Mouse (Mus musculus) E14TG2a.4 (cell line): ENCODE results near the gene Clstn1.
"Not testable (repeated sequence)": the region's sequence is repeated elsewhere in the genome, so short reads cannot be mapped to it uniquely, and the experiment has no call there.

Experiments used
- H3K27me3 ChIP-seq: 2 replicates; pipeline ENCODE4 v1.6.1; 2014; ENCODE audit warnings: low read length, control low read depth; ENCODE audit not compliant: insufficient read depth
- H3K36me3 ChIP-seq: 2 replicates; pipeline ENCODE4 v1.6.1; 2014; ENCODE audit warnings: low read length, control low read depth; ENCODE audit not compliant: insufficient read depth
- H3K4me1 ChIP-seq: replicated peaks from 2 replicates; pipeline ENCODE4 v1.6.1; 2014; ENCODE audit warnings: low read depth, low read length, control low read depth
- H3K4me3 ChIP-seq: replicated peaks from 2 replicates; pipeline ENCODE4 v1.5.1; 2014; ENCODE audit warnings: mild to moderate bottlenecking, low read length
- H3K9me3 ChIP-seq: 2 replicates; pipeline ENCODE4 v1.6.1; 2014; ENCODE audit warnings: low read length, control low read depth
- CTCF ChIP-seq: conservative IDR thresholded peaks from 2 replicates; pipeline ENCODE4 v1.5.1; 2014; ENCODE audit warnings: low read length
- NANOG ChIP-seq: IDR thresholded peaks from 2 replicates; pipeline ENCODE4 v1.6.1; 2014; ENCODE audit warnings: borderline replicate concordance, low read length, mixed read lengths
- POU5F1 ChIP-seq: IDR thresholded peaks from 2 replicates; pipeline ENCODE4 v1.6.1; 2014; ENCODE audit warnings: low read length, borderline replicate concordance

The Clstn1 gene

DNA sequence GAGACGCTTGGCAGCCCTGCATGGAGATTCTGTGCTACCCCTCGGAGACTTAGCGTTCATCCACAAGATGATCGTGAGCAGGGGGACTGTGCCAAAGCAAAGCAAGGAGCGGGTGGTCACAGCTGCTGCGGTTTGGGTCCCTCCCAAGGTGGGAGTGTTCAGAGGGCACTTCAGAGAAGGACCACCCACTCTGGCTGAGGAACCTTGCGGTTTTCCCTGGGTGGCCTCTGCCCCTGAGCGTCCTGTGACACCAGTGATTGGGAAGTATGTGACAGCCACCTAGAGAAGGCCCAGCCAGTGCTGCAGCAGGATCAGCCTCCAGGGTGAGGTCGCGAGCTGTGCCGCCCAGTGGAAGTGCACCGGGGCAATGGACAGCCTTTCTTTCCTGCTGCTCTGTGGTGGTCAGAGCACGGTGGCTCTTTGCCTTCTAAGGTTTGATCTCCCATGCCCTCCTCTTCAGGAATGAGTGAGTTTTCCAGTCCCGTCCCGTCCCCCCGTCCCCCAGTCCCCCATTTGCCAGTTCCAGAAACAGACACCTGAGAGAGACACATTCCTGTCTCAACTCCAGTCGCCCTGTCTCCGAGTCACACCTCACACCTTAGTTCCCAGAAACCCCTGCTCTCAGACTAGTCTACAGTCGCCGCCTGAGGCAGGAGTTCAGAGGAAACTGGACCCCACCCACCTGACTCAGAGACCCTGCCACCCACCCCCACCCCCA, 21.5 kb downstream of the Clstn1 start:
- H3K4me1 ChIP-seq, result peaks cover 65% of the 10 kb centered on the region
- peak overlapping the region; percentile 64 for H3K4me3 ChIP-seq
- H3K9me3 ChIP-seq, result no peaks in the 10 kb centered on the region
- no peaks in the 10 kb centered on the region for H3K36me3 ChIP-seq
- no peak for TF ChIP-seq POU5F1
- no peak for TF ChIP-seq NANOG
- TF ChIP-seq CTCF, result no peak
- H3K27me3 ChIP-seq, result no peaks in the 10 kb centered on the region

- no peak for TF ChIP-seq NANOG
- no peak for TF ChIP-seq POU5F1
- TF ChIP-seq CTCF, result no peak
- H3K36me3 ChIP-seq, result no peaks in the 10 kb centered on the region
- H3K4me3 ChIP-seq, result no peak overlapping the region
- H3K9me3 ChIP-seq, result no peaks in the 10 kb centered on the region
- no peaks in the 10 kb centered on the region for H3K27me3 ChIP-seq
- H3K4me1 ChIP-seq, result peaks cover 59% of the 10 kb centered on the region
These were observed 22.0 kb downstream of the Clstn1 start for GRCm38 (mm10) chr4:149608309-149608638.

GRCm38 (mm10) chr4:149609256-149610025, 23.2 kb downstream of the Clstn1 start:
- no peak for TF ChIP-seq POU5F1
- TF ChIP-seq NANOG, result no peak
- TF ChIP-seq CTCF, result no peak
- Histone ChIP-seq H3K4me3 (no peak overlapping the region), H3K9me3 (no peaks in the 10 kb centered on the region), H3K4me1 (peaks cover 53% of the 10 kb centered on the region), H3K27me3 (no peaks in the 10 kb centered on the region), H3K36me3 (peaks cover 5% of the 10 kb centered on the region)

DNA sequence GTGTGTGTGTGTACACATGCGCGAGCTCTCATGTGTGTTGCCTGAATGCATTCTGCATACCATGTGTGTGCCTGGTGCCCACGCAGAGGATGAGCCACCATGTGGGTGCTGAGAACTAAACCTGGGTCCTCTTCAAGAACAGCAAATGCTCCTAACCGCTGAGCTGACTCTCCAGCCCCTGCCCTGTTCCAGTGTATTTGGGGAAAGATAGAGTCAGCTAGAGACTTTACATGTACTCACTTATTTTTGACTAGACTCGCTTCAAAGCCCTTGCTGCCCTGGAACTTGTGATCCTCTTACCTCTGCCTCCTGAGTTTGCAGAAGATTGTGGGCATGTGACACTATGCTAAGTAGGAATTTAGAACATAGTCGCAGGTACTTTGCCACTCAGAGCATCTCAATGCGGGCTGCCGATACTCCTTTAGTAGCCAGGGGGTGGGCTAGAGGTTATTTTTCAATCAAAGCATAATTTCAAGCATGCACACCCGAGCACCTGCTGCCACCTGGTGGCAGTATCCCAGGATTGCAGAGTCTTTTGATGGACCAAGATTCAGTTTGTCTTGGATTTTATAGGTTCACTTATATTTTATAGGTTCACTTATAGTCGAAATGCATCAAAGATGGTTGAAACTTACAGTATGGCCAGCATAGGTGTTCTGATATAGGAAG, 25.2 kb downstream of the Clstn1 start:
- H3K4me3 ChIP-seq, result no peak overlapping the region
- TF ChIP-seq CTCF (peak; percentile 82), POU5F1 (no peak)
- peaks cover 38% of the 10 kb centered on the region for H3K4me1 ChIP-seq
- H3K36me3 ChIP-seq, result peaks cover 16% of the 10 kb centered on the region
- H3K27me3 ChIP-seq, result no peaks in the 10 kb centered on the region
- H3K9me3 ChIP-seq, result no peaks in the 10 kb centered on the region

DNA sequence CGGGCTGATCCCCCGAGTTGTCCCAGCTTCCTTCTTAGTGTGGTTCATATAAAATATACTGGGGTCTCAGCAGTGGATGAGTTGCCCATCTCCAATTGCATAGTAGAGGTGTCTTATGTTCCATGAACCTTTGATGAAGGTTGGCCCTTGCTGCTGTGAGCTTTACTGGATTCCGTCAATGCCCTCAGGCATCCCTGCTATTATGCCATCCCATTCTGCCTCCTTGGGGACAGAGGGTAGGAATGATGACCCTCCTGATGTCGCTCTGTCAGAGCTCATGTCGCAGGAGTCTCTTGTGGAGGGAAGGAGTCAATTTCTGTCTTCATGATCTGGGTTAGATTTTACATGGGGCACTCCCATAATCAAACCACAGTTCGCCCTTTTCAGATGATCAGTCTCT, 27.2 kb downstream of the Clstn1 start:
- H3K27me3 ChIP-seq, H3K4me3 ChIP-seq, H3K9me3 ChIP-seq: not testable (repeated sequence)
- peaks cover 29% of the 10 kb centered on the region for H3K36me3 ChIP-seq
- H3K4me1 ChIP-seq, result peaks cover 21% of the 10 kb centered on the region

DNA sequence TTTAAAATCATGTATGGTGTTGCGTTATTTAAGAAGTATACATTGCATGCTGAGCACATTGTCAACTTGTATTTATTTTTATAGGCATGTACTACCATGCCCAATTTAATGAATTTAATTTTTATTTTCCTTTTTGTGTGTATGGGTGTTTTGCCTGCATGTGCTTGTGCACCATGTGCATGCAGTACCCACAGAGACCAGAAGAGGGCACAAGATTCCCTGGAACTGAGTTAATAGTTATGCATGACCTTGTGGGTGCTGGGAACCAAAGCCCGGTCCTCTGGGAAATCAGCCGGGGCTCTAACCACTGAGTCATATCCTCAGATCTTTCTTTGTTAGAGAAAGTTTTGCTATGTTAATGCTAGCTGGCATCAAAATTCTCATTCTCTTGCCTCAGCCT, 28.6 kb downstream of the Clstn1 start:
- Histone ChIP-seq H3K4me3 (no peak overlapping the region), H3K36me3 (peaks cover 36% of the 10 kb centered on the region), H3K4me1 (peaks cover 17% of the 10 kb centered on the region), H3K9me3 (no peaks in the 10 kb centered on the region), H3K27me3 (no peaks in the 10 kb centered on the region)
- no peak for TF ChIP-seq NANOG
- peak; percentile 69 for TF ChIP-seq CTCF

- H3K4me3 ChIP-seq, H3K9me3 ChIP-seq, H3K27me3 ChIP-seq: not testable (repeated sequence)
- H3K36me3 ChIP-seq, result peaks cover 36% of the 10 kb centered on the region
- peaks cover 32% of the 10 kb centered on the region for H3K4me1 ChIP-seq
These were observed 30.7 kb downstream of the Clstn1 start for GRCm38 (mm10) chr4:149616999-149617398.

DNA sequence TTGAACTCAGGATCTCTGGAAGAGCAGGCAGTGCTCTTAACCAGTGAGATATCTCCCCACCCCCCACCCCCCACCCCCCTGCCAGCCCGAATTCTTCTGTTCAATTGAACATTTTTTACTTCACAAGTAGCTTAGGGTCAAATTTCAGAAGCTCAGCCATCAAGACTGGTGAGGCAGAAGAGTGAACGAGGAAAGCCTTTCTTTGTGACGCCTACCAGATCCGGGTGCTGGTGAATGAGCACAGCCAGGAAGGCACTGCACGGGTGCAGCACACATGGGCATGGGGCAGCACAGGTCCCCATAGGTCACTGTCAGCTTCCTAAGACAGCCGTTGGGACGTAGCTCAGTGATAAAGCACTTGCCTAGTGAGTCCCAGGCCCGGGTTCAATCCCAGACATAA, 33.7 kb downstream of the Clstn1 start:
- Histone ChIP-seq H3K4me1 (peaks cover 34% of the 10 kb centered on the region), H3K9me3 (no peaks in the 10 kb centered on the region), H3K27me3 (no peaks in the 10 kb centered on the region), H3K36me3 (peaks cover 27% of the 10 kb centered on the region), H3K4me3 (no peak overlapping the region)
- TF ChIP-seq NANOG (no peak), CTCF (no peak), POU5F1 (no peak)

DNA sequence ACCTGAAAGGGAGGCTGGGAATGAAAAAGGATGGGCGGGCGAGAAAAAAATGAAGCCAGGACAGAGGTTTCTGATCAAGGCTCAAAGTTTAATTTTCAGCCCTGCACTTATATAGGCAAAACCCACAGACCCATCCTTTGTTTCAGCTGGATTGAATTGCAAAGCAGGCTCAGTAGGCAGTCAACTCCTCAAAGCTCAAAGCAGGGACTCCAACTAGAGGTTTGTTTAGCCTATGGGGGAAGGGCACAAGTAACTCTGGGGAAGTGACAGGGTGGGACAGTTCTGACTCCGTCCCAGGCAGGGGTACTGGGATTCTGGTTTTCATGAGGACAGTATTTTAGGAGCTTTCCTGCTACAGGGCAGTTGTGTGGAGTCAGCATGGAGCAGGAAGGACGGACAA, 35.0 kb downstream of the Clstn1 start:
- Histone ChIP-seq H3K4me1 (peaks cover 34% of the 10 kb centered on the region), H3K27me3 (no peaks in the 10 kb centered on the region), H3K9me3 (no peaks in the 10 kb centered on the region), H3K4me3 (0 out of 2 replicates have a peak overlapping the region, but pooled peaks have one; percentile 29), H3K36me3 (peaks cover 21% of the 10 kb centered on the region)
- no peak for TF ChIP-seq POU5F1
- TF ChIP-seq NANOG, result no peak
- no peak for TF ChIP-seq CTCF
